Mouse (Mus musculus) heart, postnatal 0 days (tissue): Measurements from ENCODE around the gene Nmnat1.

Experiments
- CTCF ChIP-seq: IDR thresholded peaks from 2 replicates; pipeline ENCODE4 v1.5.1; 2016; ENCODE audit warnings: antibody characterized with exemption, control low read depth, low read depth
- EP300 ChIP-seq: IDR thresholded peaks from 2 replicates; pipeline ENCODE4 v1.6.1; 2016; ENCODE audit warnings: antibody characterized with exemption, low read depth

GRCm38 (mm10) chr4:149504363-149504762 lies 19.4 kb upstream of the Nmnat1 start:
- no peak for TF ChIP-seq CTCF
- no peak for TF ChIP-seq EP300
